Mouse (Mus musculus): ENCODE results near the gene Ap1b1. TPM values are rescaled to one million over a fixed set of nuclear protein-coding genes. Genes with fewer than 3 reads are reported as not detected.
A peak's percentile ranks its signal among the peaks of the same experiment; 100 is the strongest.

Ap1b1 gene
- polyA plus RNA-seq (2016; fragmentation: Nextera tagmentation; extraction: Ambion mirVana) = 58.6 and 60.2 TPM in 2 replicates

GRCm38 (mm10) chr11:4986695-4987486 is at the start of gene Ap1b1:
Gene Ap1b1 (plus strand): TSS chr11:4986824.
- Histone ChIP-seq H3K4me3 (peak within 1 kb of the TSS; percentile 87), H3K36me3 (replicated peaks) (peaks cover 21% of the 10 kb centered on the region), H3K4me1 (peaks cover 15% of the 10 kb centered on the region), H3K9me3 (no peaks in the 10 kb centered on the region), H3K27ac (replicated peaks) (peak within 1 kb of the TSS; percentile 78), H3K27me3 (replicated peaks; ENCODE audit: low read depth, poor library complexity, severe bottlenecking) (no peaks in the 10 kb centered on the region)
- peak; percentile 97 for DNase-seq (ENCODE audit: low spot score)
- 2% methylated on average over 62 of the region's 62 CpGs for WGBS

GRCm38 (mm10) chr11:4946530-4946929 is 40.1 kb upstream of the Ap1b1 start:
- 48% methylated on average over 13 of the region's 13 CpGs for WGBS
- no peak for DNase-seq (ENCODE audit: low spot score)
- Histone ChIP-seq H3K9me3 (no peaks in the 10 kb centered on the region), H3K27ac (replicated peaks) (no peak overlapping the region), H3K4me3 (peak overlapping the region; percentile 65), H3K36me3 (replicated peaks) (no peaks in the 10 kb centered on the region), H3K4me1 (peaks cover 20% of the 10 kb centered on the region), H3K27me3 (replicated peaks; ENCODE audit: low read depth, poor library complexity, severe bottlenecking) (peaks cover 84% of the 10 kb centered on the region)

- Histone ChIP-seq H3K36me3 (replicated peaks) (no peaks in the 10 kb centered on the region), H3K9me3 (no peaks in the 10 kb centered on the region), H3K27me3 (replicated peaks; ENCODE audit: low read depth, poor library complexity, severe bottlenecking) (peaks cover 91% of the 10 kb centered on the region), H3K4me3 (peak overlapping the region; percentile 65), H3K4me1 (peaks cover 20% of the 10 kb centered on the region), H3K27ac (replicated peaks) (0 out of 2 replicates have a peak overlapping the region, but pooled peaks have one; percentile 7)
- under 1% methylated on average over 120 of the region's 120 CpGs for WGBS
- peak; percentile 71 for DNase-seq (ENCODE audit: low spot score)
These were observed 39.4 kb upstream of the Ap1b1 start for GRCm38 (mm10) chr11:4946947-4947812.

- Histone ChIP-seq H3K4me1 (peaks cover 20% of the 10 kb centered on the region), H3K36me3 (replicated peaks) (no peaks in the 10 kb centered on the region), H3K4me3 (peak within 1 kb of the TSS; percentile 65), H3K27me3 (replicated peaks; ENCODE audit: low read depth, poor library complexity, severe bottlenecking) (peaks cover 92% of the 10 kb centered on the region), H3K27ac (replicated peaks) (0 out of 2 replicates have a peak within 1 kb of the TSS, but pooled peaks have one; percentile 7), H3K9me3 (no peaks in the 10 kb centered on the region)
- peak; percentile 45 for DNase-seq (ENCODE audit: low spot score)
- 2% methylated on average over 41 of the region's 41 CpGs for WGBS
These were observed 38.8 kb upstream of the Ap1b1 start, which contains the start of gene Nefh for GRCm38 (mm10) chr11:4947813-4948174. Gene Nefh (minus strand): TSS chr11:4948064.

- no peak overlapping the region for H3K27ac ChIP-seq (replicated peaks)
- H3K4me1 ChIP-seq = peaks cover 25% of the 10 kb centered on the region
- peaks cover 100% of the 10 kb centered on the region for H3K27me3 ChIP-seq (replicated peaks; ENCODE audit: low read depth, poor library complexity, severe bottlenecking)
- no peaks in the 10 kb centered on the region for H3K9me3 ChIP-seq
- peak; percentile 14 for DNase-seq (ENCODE audit: low spot score)
- H3K36me3 ChIP-seq (replicated peaks) = no peaks in the 10 kb centered on the region
- WGBS = 36% methylated on average over 8 of the region's 8 CpGs
- H3K4me3 ChIP-seq = no peak overlapping the region
These were observed 37.8 kb upstream of the Ap1b1 start for GRCm38 (mm10) chr11:4948792-4949191.

- peaks cover 100% of the 10 kb centered on the region for H3K27me3 ChIP-seq (replicated peaks; ENCODE audit: low read depth, poor library complexity, severe bottlenecking)
- H3K27ac ChIP-seq (replicated peaks) = no peak overlapping the region
- H3K4me1 ChIP-seq = peaks cover 29% of the 10 kb centered on the region
- no peaks in the 10 kb centered on the region for H3K9me3 ChIP-seq
- 6% methylated on average over 23 of the region's 23 CpGs for WGBS
- H3K4me3 ChIP-seq = no peak overlapping the region
- no peaks in the 10 kb centered on the region for H3K36me3 ChIP-seq (replicated peaks)
- DNase-seq (ENCODE audit: low spot score) = peak; percentile 87
These were observed 37.2 kb upstream of the Ap1b1 start for GRCm38 (mm10) chr11:4949256-4950044.

GRCm38 (mm10) chr11:4953401-4953800 is 33.2 kb upstream of the Ap1b1 start:
- H3K4me1 ChIP-seq = peaks cover 9% of the 10 kb centered on the region
- DNase-seq (ENCODE audit: low spot score) = peak; percentile 36
- H3K27ac ChIP-seq (replicated peaks) = no peak overlapping the region
- H3K4me3 ChIP-seq = no peak overlapping the region
- WGBS = 3% methylated on average over 6 of the region's 6 CpGs
- H3K27me3 ChIP-seq (replicated peaks; ENCODE audit: low read depth, poor library complexity, severe bottlenecking) = peaks cover 76% of the 10 kb centered on the region
- H3K9me3 ChIP-seq = no peaks in the 10 kb centered on the region
- H3K36me3 ChIP-seq (replicated peaks) = no peaks in the 10 kb centered on the region

- Histone ChIP-seq H3K27me3 (replicated peaks; ENCODE audit: low read depth, poor library complexity, severe bottlenecking) (peaks cover 71% of the 10 kb centered on the region), H3K4me3 (no peak overlapping the region)
These were observed 32.7 kb upstream of the Ap1b1 start for GRCm38 (mm10) chr11:4953918-4954317.

GRCm38 (mm10) chr11:4963099-4963808 is 23.4 kb upstream of the Ap1b1 start:
- no peaks in the 10 kb centered on the region for H3K9me3 ChIP-seq
- H3K36me3 ChIP-seq (replicated peaks) = no peaks in the 10 kb centered on the region
- no peak overlapping the region for H3K4me3 ChIP-seq
- H3K4me1 ChIP-seq = 0 out of 2 replicates have a peak, but pooled peaks cover 8% of the 10 kb centered on the region
- no peak for DNase-seq (ENCODE audit: low spot score)
- 57% methylated on average over 6 of the region's 6 CpGs for WGBS
- H3K27me3 ChIP-seq (replicated peaks; ENCODE audit: low read depth, poor library complexity, severe bottlenecking) = no peaks in the 10 kb centered on the region
- H3K27ac ChIP-seq (replicated peaks) = no peak overlapping the region

More at GRCm38 (mm10) chr11:4953918-4954317, 32.7 kb upstream of the Ap1b1 start:
- H3K9me3 ChIP-seq = no peaks in the 10 kb centered on the region
- DNase-seq (ENCODE audit: low spot score) = no peak
- H3K27ac ChIP-seq (replicated peaks) = no peak overlapping the region
- H3K36me3 ChIP-seq (replicated peaks) = no peaks in the 10 kb centered on the region
- H3K4me1 ChIP-seq = peaks cover 9% of the 10 kb centered on the region
- under 1% methylated on average over 8 of the region's 8 CpGs for WGBS

- DNase-seq (ENCODE audit: low spot score) = no peak
- no peaks in the 10 kb centered on the region for H3K9me3 ChIP-seq
- 58% methylated on average over 2 of the region's 2 CpGs for WGBS
- no peak overlapping the region for H3K27ac ChIP-seq (replicated peaks)
- H3K4me1 ChIP-seq = peaks cover 11% of the 10 kb centered on the region; the same call in 1 of the 2 replicates
- no peaks in the 10 kb centered on the region for H3K36me3 ChIP-seq (replicated peaks)
- H3K4me3 ChIP-seq = no peak overlapping the region
- H3K27me3 ChIP-seq (replicated peaks; ENCODE audit: low read depth, poor library complexity, severe bottlenecking) = no peaks in the 10 kb centered on the region
These were observed 20.3 kb upstream of the Ap1b1 start for GRCm38 (mm10) chr11:4966325-4966724.

GRCm38 (mm10) chr11:4966888-4967287 is 19.7 kb upstream of the Ap1b1 start:
- Histone ChIP-seq H3K4me3 (no peak overlapping the region), H3K9me3 (no peaks in the 10 kb centered on the region), H3K36me3 (replicated peaks) (no peaks in the 10 kb centered on the region), H3K4me1 (peaks cover 11% of the 10 kb centered on the region; the same call in 1 of the 2 replicates), H3K27ac (replicated peaks) (no peak overlapping the region), H3K27me3 (replicated peaks; ENCODE audit: low read depth, poor library complexity, severe bottlenecking) (no peaks in the 10 kb centered on the region)
- no peak for DNase-seq (ENCODE audit: low spot score)
- 62% methylated on average over 5 of the region's 5 CpGs for WGBS
